8 mouse cellular contexts compared by ENCODE assay signal in the genomic region with DNA sequence AAGGTAGTCTGAATTCAATTTTAAA. TPM values are rescaled to one million over a fixed set of nuclear protein-coding genes. Genes with fewer than 3 reads are reported as not detected.
DNase-seq lines count a peak whose midpoint lies in the region; TF ChIP-seq lines count a peak whose summit lies in the region.

A gene (plus strand): TSS at position 11 of the 25 bp plus-strand sequence.

- H3K79me2 ChIP-seq in macrophage (ENCODE audit: inconsistent target): no peaks in the 10 kb centered on the region

- no peaks in the 10 kb centered on the region for H3K36me3 ChIP-seq in macrophage (ENCODE audit: inconsistent target)

- no peak within 1 kb of the TSS for H3K27ac ChIP-seq in cortical plate, adult 2 months (ENCODE audit: insufficient read depth, low read length)
- H3K27ac ChIP-seq in macrophage: no peak within 1 kb of the TSS

- no peak for TF ChIP-seq CTCF in cortical plate, adult 2 months (IDR thresholded peaks at IDR 0.05; ENCODE audit: extremely low read depth, insufficient read depth, low read length)

- DNase-seq in left cerebral cortex, postnatal 4 days: no peak
- no peak for DNase-seq in left cerebral cortex, adult 18-20 months (ENCODE audit: low spot score in 2 of 2)
- no peak for DNase-seq in heart, postnatal 25 days (ENCODE audit: low spot score)
- DNase-seq in spleen, postnatal 36 days (ENCODE audit: low spot score in 2 of 2): no peak
- DNase-seq in cerebellum, postnatal 14 days: no peak
- no peak for DNase-seq in urinary bladder, postnatal 14 days (ENCODE audit: low spot score)

- no peak for TF ChIP-seq POLR2A in cortical plate, adult 2 months (IDR thresholded peaks at IDR 0.05; ENCODE audit: extremely low read depth, insufficient read depth, low read length)

- H3K4me1 ChIP-seq in cortical plate, adult 2 months (ENCODE audit: control insufficient read depth, insufficient read depth, low read length): peaks cover 4% of the 10 kb centered on the region; the same call in 1 of the 2 replicates

- intact Hi-C loops in left cerebral cortex, postnatal 4 days (cut with DNase I): loop anchor here (5.0 kb wide), 1 partner anchor 216 kb away; no protein-coding TSS in a partner anchor
- intact Hi-C loops in heart, postnatal 25 days (cut with DNase I): no loop called here

- peak within 1 kb of the TSS; percentile 71 for H3K4me3 ChIP-seq in cortical plate, adult 2 months (ENCODE audit: insufficient read depth, low read length)
- H3K4me3 ChIP-seq in macrophage (ENCODE audit: inconsistent target): peak within 1 kb of the TSS; percentile 50

RNA-seq across cellular contexts. Expression of the gene that starts here (rescaled TPM):
- total RNA-seq in left cerebral cortex, postnatal 4 days (2021): 10 to 100 TPM; 16.4 to 17.5 TPM
- 1 to 10 TPM; 6.9 to 9.1 TPM for total RNA-seq in left cerebral cortex, adult 18-20 months (2021)
- 4.6 and 5.7 TPM in 2 replicates for polyA plus RNA-seq in cortical plate, adult 2 months (2012; rRNA removed)
- total RNA-seq in heart, postnatal 25 days (2021): 100 to 1,000 TPM; 122 to 198 TPM
- 100 to 1,000 TPM in 1 of 26 experiments, 10 to 100 TPM in 9, 1 to 10 TPM in 16; 1.3 to 159 (median 5.1) TPM for total RNA-seq in macrophage (2018; cell fraction: chromatin; rRNA removed)
- 10 to 100 TPM in 4 of 26 experiments, 1 to 10 TPM in 18, under 1 TPM in 4; 0.51 to 54.5 (median 2.6) TPM for total RNA-seq in macrophage (2018; cell fraction: cytosol; rRNA removed)
- total RNA-seq in macrophage (2018; cell fraction: nucleus; rRNA removed): 100 to 1,000 TPM in 2 of 26 experiments, 10 to 100 TPM in 10, 1 to 10 TPM in 12, under 1 TPM in 2; 0.89 to 189 (median 6.5) TPM
- polyA plus RNA-seq in macrophage (2018): 0.10 to 1.4 TPM (median 0.29 TPM) in 3 replicates

Comparison
In these comparisons a context has a peak if more than half of its experiments do, and no peak if none do; other contexts are left out.
1. RNA of the gene that starts here (total RNA-seq): 122 to 198 TPM in heart, postnatal 25 days; 16.4 to 17.5 TPM in left cerebral cortex, postnatal 4 days and 6.9 to 9.1 TPM in left cerebral cortex, adult 18-20 months; every median in the first group is over 4 times any median in the second.